Mouse (Mus musculus): ENCODE measurements at regions not wholly inside any gene's neighbourhood (a gene's known extent, or its start where the extent isn't known, plus 50 kb on each side); places are given as distances from the start of the nearest gene placed in this dataset.

GRCm38 (mm10) chr8:25421478-25421877 lies 597.3 kb upstream of the Adam5 start:
- peaks cover 0 to 4% of the 10 kb centered on the region in 2 experiments; a peak in 2 of 4 replicates for H3K4me1 ChIP-seq (ENCODE audit: control insufficient read depth in 1 of 2, insufficient read depth in 2 of 2)
- no peak overlapping the region for H3K4me3 ChIP-seq (replicated peaks in 1 of 3; ENCODE audit: low read depth in 2 of 3, low read length in 2 of 3, poor library complexity in 1 of 3)
- in situ Hi-C loops (cut with MboI; ENCODE audit: low pct_ligation_motif_present, low pct_unique_long_range_greater_than_20kb, low sequenced_read_pairs) (no loop called here), dilution Hi-C loops (cut with MboI; ENCODE audit: extremely low pct_ligation_motif_present, extremely low pct_unique_long_range_greater_than_20kb, low sequenced_read_pairs) (no loop called here)
- no peaks in the 10 kb centered on the region for H3K79me2 ChIP-seq (replicated peaks; ENCODE audit: control insufficient read depth, extremely low read depth, insufficient read depth, poor library complexity, severe bottlenecking)
- no peaks in the 10 kb centered on the region for H3K9me3 ChIP-seq (replicated peaks; ENCODE audit: low read length)
- no peak for DNase-seq (ENCODE audit: extremely low read depth)
- no peak overlapping the region for H3K27ac ChIP-seq (ENCODE audit: insufficient read depth, low read depth)
- no peaks in the 10 kb centered on the region for H3K36me3 ChIP-seq (replicated peaks in 1 of 2; ENCODE audit: control insufficient read depth in 1 of 2, insufficient read depth in 1 of 2, low read length in 1 of 2)
- H3K9ac ChIP-seq (ENCODE audit: insufficient read depth, low read depth), result no peak overlapping the region
- TF ChIP-seq TCF12 (IDR thresholded peaks at IDR 0.05; ENCODE audit: low read depth, low read length), result no peak
- no peak for TF ChIP-seq MAX (IDR thresholded peaks at IDR 0.05; ENCODE audit: low read length)
- TF ChIP-seq TBP (conservative IDR thresholded peaks at IDR 0.05; ENCODE audit: low read depth, low read length), result no peak
- TF ChIP-seq E2F4 (IDR thresholded peaks at IDR 0.05; ENCODE audit: insufficient replicate concordance, low read depth, low read length), result no peak
- TF ChIP-seq RCOR1 (conservative IDR thresholded peaks at IDR 0.05; ENCODE audit: low read depth, low read length), result no peak
- TF ChIP-seq MEF2A (IDR thresholded peaks at IDR 0.05; ENCODE audit: borderline replicate concordance, low read depth, low read length), result no peak
- no peak for TF ChIP-seq SIN3A (IDR thresholded peaks at IDR 0.05; ENCODE audit: low read length)
- TF ChIP-seq UBTF (IDR thresholded peaks at IDR 0.05; ENCODE audit: low read depth, low read length), result no peak
- no peak for TF ChIP-seq PAX5 (IDR thresholded peaks at IDR 0.05; ENCODE audit: low read length)
- no peak for TF ChIP-seq HCFC1 (IDR thresholded peaks at IDR 0.05; ENCODE audit: low read depth, low read length)
- no peak for TF ChIP-seq KAT2A (IDR thresholded peaks at IDR 0.05; ENCODE audit: insufficient replicate concordance, low read length)
- TF ChIP-seq SMC3 (IDR thresholded peaks at IDR 0.05; ENCODE audit: low read depth, low read length), result no peak
- H3K27me3 ChIP-seq (replicated peaks), result peaks cover 2% of the 10 kb centered on the region
- no peak overlapping the region for H3K4me2 ChIP-seq (ENCODE audit: insufficient read depth, low read depth, poor library complexity, severe bottlenecking)

GRCm38 (mm10) chr8:25410536-25410935 lies 586.4 kb upstream of the Adam5 start:
- no peaks in the 10 kb centered on the region for H3K27me3 ChIP-seq (replicated peaks)
- in situ Hi-C loops (cut with MboI; ENCODE audit: low pct_ligation_motif_present, low pct_unique_long_range_greater_than_20kb, low sequenced_read_pairs), result no loop called here
- DNase-seq (ENCODE audit: extremely low read depth), result no peak
- no peak overlapping the region for H3K4me3 ChIP-seq (replicated peaks in 1 of 3; ENCODE audit: low read depth in 2 of 3, low read length in 2 of 3, poor library complexity in 1 of 3)
- H3K79me2 ChIP-seq (replicated peaks; ENCODE audit: control insufficient read depth, extremely low read depth, insufficient read depth, poor library complexity, severe bottlenecking), result no peaks in the 10 kb centered on the region
- dilution Hi-C loops (cut with MboI; ENCODE audit: extremely low pct_ligation_motif_present, extremely low pct_unique_long_range_greater_than_20kb, low sequenced_read_pairs), result no loop called here
- H3K9ac ChIP-seq (ENCODE audit: insufficient read depth, low read depth), result no peak overlapping the region
- TF ChIP-seq ELF1 (IDR thresholded peaks at IDR 0.05; ENCODE audit: low read depth, low read length), result no peak
- no peak for TF ChIP-seq USF1 (IDR thresholded peaks at IDR 0.05; ENCODE audit: low read depth, low read length)
- TF ChIP-seq CTCF (conservative IDR thresholded peaks at IDR 0.05 in 1 of 2, IDR thresholded peaks at IDR 0.05 in 1 of 2; ENCODE audit: low read depth in 2 of 2, low read length in 2 of 2), result no peak
- TF ChIP-seq ETS1 (conservative IDR thresholded peaks at IDR 0.05; ENCODE audit: low read depth, low read length), result no peak
- TF ChIP-seq MEF2A (IDR thresholded peaks at IDR 0.05; ENCODE audit: borderline replicate concordance, low read depth, low read length), result no peak
- TF ChIP-seq JUND (conservative IDR thresholded peaks at IDR 0.05; ENCODE audit: low read depth, low read length), result no peak
- TF ChIP-seq RAD21 (IDR thresholded peaks at IDR 0.05; ENCODE audit: low read depth, low read length), result no peak
- TF ChIP-seq PAX5 (IDR thresholded peaks at IDR 0.05; ENCODE audit: low read length), result no peak
- no peak for TF ChIP-seq TBP (conservative IDR thresholded peaks at IDR 0.05; ENCODE audit: low read depth, low read length)
- TF ChIP-seq POLR2A (IDR thresholded peaks at IDR 0.05; ENCODE audit: low read depth, low read length), result no peak
- no peak for TF ChIP-seq POLR2AphosphoS2 (IDR thresholded peaks at IDR 0.05; ENCODE audit: low read depth, low read length)
- TF ChIP-seq E2F4 (IDR thresholded peaks at IDR 0.05; ENCODE audit: insufficient replicate concordance, low read depth, low read length), result no peak
- TF ChIP-seq GABPA (IDR thresholded peaks at IDR 0.05; ENCODE audit: insufficient replicate concordance, low read depth, low read length), result no peak
- no peak for TF ChIP-seq IRF4 (IDR thresholded peaks at IDR 0.05; ENCODE audit: low read depth, low read length)
- no peak for TF ChIP-seq MAX (IDR thresholded peaks at IDR 0.05; ENCODE audit: low read length)
- no peak for TF ChIP-seq JUN (IDR thresholded peaks at IDR 0.05; ENCODE audit: insufficient read depth, low read depth, low read length)
- TF ChIP-seq UBTF (IDR thresholded peaks at IDR 0.05; ENCODE audit: low read depth, low read length), result no peak
- TF ChIP-seq CHD1 (IDR thresholded peaks at IDR 0.05; ENCODE audit: low read depth, low read length), result no peak
- no peak for TF ChIP-seq TCF12 (IDR thresholded peaks at IDR 0.05; ENCODE audit: low read depth, low read length)
- no peak for TF ChIP-seq MAZ (IDR thresholded peaks at IDR 0.05; ENCODE audit: low read depth, low read length)
- peaks cover 2% of the 10 kb centered on the region for H3K9me3 ChIP-seq (replicated peaks; ENCODE audit: low read length)
- H3K4me2 ChIP-seq (ENCODE audit: insufficient read depth, low read depth, poor library complexity, severe bottlenecking), result no peak overlapping the region
- H3K27ac ChIP-seq (ENCODE audit: insufficient read depth, low read depth), result no peak overlapping the region
- H3K4me1 ChIP-seq (ENCODE audit: control insufficient read depth in 1 of 2, insufficient read depth in 2 of 2), result no peaks in the 10 kb centered on the region
- H3K36me3 ChIP-seq (replicated peaks in 1 of 2; ENCODE audit: control insufficient read depth in 1 of 2, insufficient read depth in 1 of 2, low read length in 1 of 2), result no peaks in the 10 kb centered on the region
